Mouse (Mus musculus): Measurements from ENCODE around the gene Gm20867.
"Not testable (repeated sequence)": the region's sequence is repeated elsewhere in the genome, so short reads cannot be mapped to it uniquely, and the experiment has no call there.

The Gm20867 gene

GRCm38 (mm10) chrY:77963104-77963503, at the start of gene Gm20867:
TSS of gene Gm20867 (minus strand) at chrY:77963204.
- not testable (repeated sequence) for DNase-seq (ENCODE audit: low read depth, low spot score)

Measured in ES-CJ7 (cell line).